Mouse (Mus musculus): Measurements from ENCODE around the gene Pp2d1. TPM values are rescaled to one million over a fixed set of nuclear protein-coding genes. Genes with fewer than 3 reads are reported as not detected.

Pp2d1 gene
- polyA plus RNA-seq, 1 experiment from 2014 or later: 0.16 TPM

- DNase-seq (ENCODE audit: low spot score): no peak
- H3K27ac ChIP-seq (replicated peaks; ENCODE audit: low read depth, low read length): no peak overlapping the region
- ATAC-seq (ENCODE audit: insufficient number of reproducible peaks, low FRiP score, low TSS enrichment, low read depth): no peak
- H3K27me3 ChIP-seq (ENCODE audit: control insufficient read depth, insufficient read depth, low read length): no peaks in the 10 kb centered on the region
- H3K4me2 ChIP-seq (ENCODE audit: low read depth, severe bottlenecking): no peak overlapping the region
- no peaks in the 10 kb centered on the region for H3K4me1 ChIP-seq (ENCODE audit: control insufficient read depth, insufficient read depth, low read length)
- WGBS: 51% methylated on average over 2 of the region's 2 CpGs
- H3K36me3 ChIP-seq (ENCODE audit: control insufficient read depth, insufficient read depth, low read length): no peaks in the 10 kb centered on the region
- no peak overlapping the region for H3K4me3 ChIP-seq (ENCODE audit: low read depth, low read length)
- no peak overlapping the region for H3K9ac ChIP-seq (ENCODE audit: low read length)
- no peaks in the 10 kb centered on the region for H3K9me3 ChIP-seq (ENCODE audit: control insufficient read depth, low read length)
Measured at GRCm38 (mm10) chr17:53531160-53531559, 8.1 kb downstream of the Pp2d1 start.

- Histone ChIP-seq H3K9ac (ENCODE audit: low read length) (no peak overlapping the region), H3K27ac (replicated peaks; ENCODE audit: low read depth, low read length) (no peak overlapping the region), H3K4me1 (ENCODE audit: control insufficient read depth, insufficient read depth, low read length) (no peaks in the 10 kb centered on the region), H3K4me3 (ENCODE audit: low read depth, low read length) (no peak overlapping the region), H3K4me2 (ENCODE audit: low read depth, severe bottlenecking) (no peak overlapping the region), H3K36me3 (ENCODE audit: control insufficient read depth, insufficient read depth, low read length) (no peaks in the 10 kb centered on the region), H3K9me3 (ENCODE audit: control insufficient read depth, low read length) (no peaks in the 10 kb centered on the region), H3K27me3 (ENCODE audit: control insufficient read depth, insufficient read depth, low read length) (no peaks in the 10 kb centered on the region)
- no peak for DNase-seq (ENCODE audit: low spot score)
- WGBS: 96% methylated on average over 2 of the region's 2 CpGs
- ATAC-seq (ENCODE audit: insufficient number of reproducible peaks, low FRiP score, low TSS enrichment, low read depth): no peak
Measured at GRCm38 (mm10) chr17:53528034-53528433, 11.2 kb downstream of the Pp2d1 start.

GRCm38 (mm10) chr17:53520509-53520908 lies 18.7 kb downstream of the Pp2d1 start:
- no peaks in the 10 kb centered on the region for H3K27me3 ChIP-seq (ENCODE audit: control insufficient read depth, insufficient read depth, low read length)
- ATAC-seq (ENCODE audit: insufficient number of reproducible peaks, low FRiP score, low TSS enrichment, low read depth) (no peak), DNase-seq (ENCODE audit: low spot score) (no peak)
- H3K36me3 ChIP-seq (ENCODE audit: control insufficient read depth, insufficient read depth, low read length): no peaks in the 10 kb centered on the region
- H3K4me2 ChIP-seq (ENCODE audit: low read depth, severe bottlenecking): no peak overlapping the region
- no peak overlapping the region for H3K9ac ChIP-seq (ENCODE audit: low read length)
- H3K4me3 ChIP-seq (ENCODE audit: low read depth, low read length): no peak overlapping the region
- no peak overlapping the region for H3K27ac ChIP-seq (replicated peaks; ENCODE audit: low read depth, low read length)
- no peaks in the 10 kb centered on the region for H3K4me1 ChIP-seq (ENCODE audit: control insufficient read depth, insufficient read depth, low read length)
- no peaks in the 10 kb centered on the region for H3K9me3 ChIP-seq (ENCODE audit: control insufficient read depth, low read length)

GRCm38 (mm10) chr17:53519364-53519763 lies 19.9 kb downstream of the Pp2d1 start:
- Histone ChIP-seq H3K4me1 (ENCODE audit: control insufficient read depth, insufficient read depth, low read length) (no peaks in the 10 kb centered on the region), H3K27me3 (ENCODE audit: control insufficient read depth, insufficient read depth, low read length) (no peaks in the 10 kb centered on the region), H3K36me3 (ENCODE audit: control insufficient read depth, insufficient read depth, low read length) (no peaks in the 10 kb centered on the region), H3K27ac (replicated peaks; ENCODE audit: low read depth, low read length) (no peak overlapping the region), H3K4me2 (ENCODE audit: low read depth, severe bottlenecking) (no peak overlapping the region), H3K4me3 (ENCODE audit: low read depth, low read length) (no peak overlapping the region), H3K9me3 (ENCODE audit: control insufficient read depth, low read length) (no peaks in the 10 kb centered on the region), H3K9ac (ENCODE audit: low read length) (no peak overlapping the region)
- DNase-seq (ENCODE audit: low spot score) (no peak), ATAC-seq (ENCODE audit: insufficient number of reproducible peaks, low FRiP score, low TSS enrichment, low read depth) (no peak)

GRCm38 (mm10) chr17:53512311-53512951 lies 26.8 kb downstream of the Pp2d1 start:
- H3K9me3 ChIP-seq (ENCODE audit: control insufficient read depth, low read length): no peaks in the 10 kb centered on the region
- DNase-seq (ENCODE audit: low spot score) (no peak), ATAC-seq (ENCODE audit: insufficient number of reproducible peaks, low FRiP score, low TSS enrichment, low read depth) (no peak)
- H3K4me1 ChIP-seq (ENCODE audit: control insufficient read depth, insufficient read depth, low read length): no peaks in the 10 kb centered on the region
- H3K4me2 ChIP-seq (ENCODE audit: low read depth, severe bottlenecking): no peak overlapping the region
- WGBS: 87% methylated on average over 2 of the region's 2 CpGs
- H3K27me3 ChIP-seq (ENCODE audit: control insufficient read depth, insufficient read depth, low read length): no peaks in the 10 kb centered on the region
- no peak overlapping the region for H3K27ac ChIP-seq (replicated peaks; ENCODE audit: low read depth, low read length)
- no peak overlapping the region for H3K4me3 ChIP-seq (ENCODE audit: low read depth, low read length)
- H3K36me3 ChIP-seq (ENCODE audit: control insufficient read depth, insufficient read depth, low read length): no peaks in the 10 kb centered on the region
- H3K9ac ChIP-seq (ENCODE audit: low read length): no peak overlapping the region

GRCm38 (mm10) chr17:53502966-53503365 lies 36.3 kb downstream of the Pp2d1 start:
- no peak overlapping the region for H3K9ac ChIP-seq (ENCODE audit: low read length)
- H3K9me3 ChIP-seq (ENCODE audit: control insufficient read depth, low read length): no peaks in the 10 kb centered on the region
- H3K4me1 ChIP-seq (ENCODE audit: control insufficient read depth, insufficient read depth, low read length): no peaks in the 10 kb centered on the region
- no peak overlapping the region for H3K27ac ChIP-seq (replicated peaks; ENCODE audit: low read depth, low read length)
- WGBS: 95% methylated on average over 2 of the region's 2 CpGs
- ATAC-seq (ENCODE audit: insufficient number of reproducible peaks, low FRiP score, low TSS enrichment, low read depth): no peak
- no peak overlapping the region for H3K4me3 ChIP-seq (ENCODE audit: low read depth, low read length)
- no peaks in the 10 kb centered on the region for H3K27me3 ChIP-seq (ENCODE audit: control insufficient read depth, insufficient read depth, low read length)
- no peak overlapping the region for H3K4me2 ChIP-seq (ENCODE audit: low read depth, severe bottlenecking)
- peaks cover 5% of the 10 kb centered on the region; the same call in 1 of the 2 replicates for H3K36me3 ChIP-seq (ENCODE audit: control insufficient read depth, insufficient read depth, low read length)
- no peak for DNase-seq (ENCODE audit: low spot score)

- H3K36me3 ChIP-seq (ENCODE audit: control insufficient read depth, insufficient read depth, low read length): no peaks in the 10 kb centered on the region; the same call in 1 of the 2 replicates
- ATAC-seq (ENCODE audit: insufficient number of reproducible peaks, low FRiP score, low TSS enrichment, low read depth) (no peak), DNase-seq (ENCODE audit: low spot score) (no peak)
- H3K4me3 ChIP-seq (ENCODE audit: low read depth, low read length): no peak overlapping the region
- no peak overlapping the region for H3K27ac ChIP-seq (replicated peaks; ENCODE audit: low read depth, low read length)
- WGBS: 94% methylated on average over 1 of the region's 1 CpGs
- no peaks in the 10 kb centered on the region for H3K4me1 ChIP-seq (ENCODE audit: control insufficient read depth, insufficient read depth, low read length)
- H3K9ac ChIP-seq (ENCODE audit: low read length): no peak overlapping the region
- H3K27me3 ChIP-seq (ENCODE audit: control insufficient read depth, insufficient read depth, low read length): no peaks in the 10 kb centered on the region
- H3K9me3 ChIP-seq (ENCODE audit: control insufficient read depth, low read length): no peaks in the 10 kb centered on the region
- H3K4me2 ChIP-seq (ENCODE audit: low read depth, severe bottlenecking): no peak overlapping the region
Measured at GRCm38 (mm10) chr17:53489007-53489378, 50.3 kb downstream of the Pp2d1 start.

GRCm38 (mm10) chr17:53488291-53489006 lies 50.8 kb downstream of the Pp2d1 start:
- H3K27me3 ChIP-seq (ENCODE audit: control insufficient read depth, insufficient read depth, low read length): no peaks in the 10 kb centered on the region
- H3K27ac ChIP-seq (replicated peaks; ENCODE audit: low read depth, low read length): no peak overlapping the region
- no peak overlapping the region for H3K9ac ChIP-seq (ENCODE audit: low read length)
- no peaks in the 10 kb centered on the region; the same call in 1 of the 2 replicates for H3K36me3 ChIP-seq (ENCODE audit: control insufficient read depth, insufficient read depth, low read length)
- 95% methylated on average over 4 of the region's 4 CpGs for WGBS
- ATAC-seq (ENCODE audit: insufficient number of reproducible peaks, low FRiP score, low TSS enrichment, low read depth) (no peak), DNase-seq (ENCODE audit: low spot score) (no peak)
- H3K4me2 ChIP-seq (ENCODE audit: low read depth, severe bottlenecking): no peak overlapping the region
- no peaks in the 10 kb centered on the region for H3K4me1 ChIP-seq (ENCODE audit: control insufficient read depth, insufficient read depth, low read length)
- no peak overlapping the region for H3K4me3 ChIP-seq (ENCODE audit: low read depth, low read length)
- H3K9me3 ChIP-seq (ENCODE audit: control insufficient read depth, low read length): no peaks in the 10 kb centered on the region
